In the genomic region with DNA sequence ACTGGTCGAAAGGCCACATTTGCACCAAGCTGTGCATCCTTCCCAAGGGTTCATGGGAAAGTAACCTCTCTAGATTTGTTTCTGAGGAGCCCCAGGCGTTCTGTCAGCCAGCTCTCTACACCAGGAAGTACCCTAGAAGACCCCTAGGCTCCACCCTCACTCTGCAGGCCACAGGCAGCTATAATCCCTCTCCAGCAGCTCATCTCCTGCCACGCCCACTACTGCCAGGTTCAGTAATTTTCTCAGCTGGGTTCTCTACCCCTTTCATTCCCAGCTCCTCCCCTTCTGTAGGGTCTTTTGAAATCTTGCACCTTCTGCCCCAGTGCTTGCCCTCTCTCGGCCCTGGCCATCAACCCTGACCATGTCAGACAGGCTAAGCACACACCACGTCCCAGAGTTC, we compare ENCODE assay signal across 20 mouse cellular contexts. TPM values are rescaled to one million over a fixed set of nuclear protein-coding genes. Genes with fewer than 3 reads are reported as not detected.
DNase-seq lines count a peak whose midpoint lies in the region; ATAC-seq and TF ChIP-seq lines count a peak whose summit lies in the region.
"Had no signal": no experiment of that assay in that cellular context is flagged by ENCODE, and none has a peak within 500 bp of the region (broad histone marks: within the 10 kb centered on the region; RNA-seq: fewer than 3 reads in every experiment).

No protein-coding gene starts in this region.

- WGBS in forebrain, embryonic 11.5 days, result 23% methylated on average over 5 of the region's 5 CpGs
- WGBS in forebrain, postnatal 0 days, result 34% methylated on average over 5 of the region's 5 CpGs
- WGBS in lung, adult 2 months, result 54% methylated on average over 5 of the region's 5 CpGs
- WGBS in cerebellum, adult 2 months, result 73% methylated on average over 5 of the region's 5 CpGs

- TF ChIP-seq CTCF in forebrain, postnatal 0 days (IDR thresholded peaks at IDR 0.05; ENCODE audit: low read depth), result no peak
- no peak for TF ChIP-seq CTCF in lung, adult 2 months (IDR thresholded peaks at IDR 0.05; ENCODE audit: insufficient read depth, low read length)
- TF ChIP-seq CTCF in cerebellum, adult 2 months (IDR thresholded peaks at IDR 0.05; ENCODE audit: borderline replicate concordance, insufficient read depth, low read depth, low read length), result no peak

- H3K9ac ChIP-seq in forebrain, embryonic 11.5 days (ENCODE audit: low read length), result no peak overlapping the region
- no peak overlapping the region for H3K9ac ChIP-seq in forebrain, postnatal 0 days
- H3K9ac ChIP-seq: hindbrain, embryonic 15.5 days had no signal

- DNase-seq in forebrain, embryonic 11.5 days (ENCODE audit: low spot score), result peak; percentile 50
- DNase-seq in forebrain, postnatal 0 days, result no peak
- peak; percentile 27 for DNase-seq in lung, postnatal 10 days
- DNase-seq in lung, adult 2 months, result no peak
- peak; percentile 64 for DNase-seq in R1 (ENCODE audit: low read depth, low spot score)
- peak; percentile 39 for DNase-seq in retina, postnatal 1 day
- DNase-seq in cerebellum, adult 2 months, result no peak
- DNase-seq: adrenal gland, adult 2 months; adrenal gland, postnatal 25 days; cerebellum, adult 18-20 months; cerebellum, postnatal 10 days; gastrocnemius, postnatal 10 days; heart, adult 18-20 months; heart, postnatal 14 days had no signal

- no peak overlapping the region for H3K4me3 ChIP-seq in forebrain, embryonic 11.5 days (ENCODE audit: low read depth, low read length)
- no peak overlapping the region for H3K4me3 ChIP-seq in forebrain, postnatal 0 days (ENCODE audit: low read depth, low read length)
- H3K4me3 ChIP-seq in lung, adult 2 months (replicated peaks; ENCODE audit: extremely low read depth, low read depth, low read length), result no peak overlapping the region
- H3K4me3 ChIP-seq in cerebellum, adult 2 months (replicated peaks; ENCODE audit: insufficient read depth, low read depth, low read length), result no peak overlapping the region
- H3K4me3 ChIP-seq: embryonic facial prominence, embryonic 10.5 days; heart, embryonic 10.5 days; hindbrain, embryonic 15.5 days had no signal

- H3K4me2 ChIP-seq in forebrain, embryonic 11.5 days (ENCODE audit: low read depth, low read length, severe bottlenecking), result no peak overlapping the region
- no peak overlapping the region for H3K4me2 ChIP-seq in forebrain, postnatal 0 days (ENCODE audit: low read depth)
- H3K4me2 ChIP-seq: hindbrain, embryonic 15.5 days had no signal

- no peak overlapping the region for H3K27ac ChIP-seq in forebrain, embryonic 11.5 days (ENCODE audit: low read depth, low read length)
- no peak overlapping the region for H3K27ac ChIP-seq in forebrain, postnatal 0 days (ENCODE audit: low read depth, low read length)
- H3K27ac ChIP-seq in cerebellum, adult 2 months (ENCODE audit: insufficient read depth, low read length), result no peak overlapping the region
- H3K27ac ChIP-seq: embryonic facial prominence, embryonic 10.5 days; heart, embryonic 10.5 days; hindbrain, embryonic 15.5 days had no signal

- peaks cover 28% of the 10 kb centered on the region for H3K27me3 ChIP-seq in forebrain, embryonic 11.5 days (ENCODE audit: control insufficient read depth, insufficient read depth, low read length)
- H3K27me3 ChIP-seq in forebrain, postnatal 0 days (ENCODE audit: insufficient read depth, low read length), result peaks cover 17% of the 10 kb centered on the region
- no peaks in the 10 kb centered on the region; the same call in 1 of the 2 replicates for H3K27me3 ChIP-seq in cerebellum, adult 2 months (ENCODE audit: control insufficient read depth, insufficient read depth, low read length)
- H3K27me3 ChIP-seq: Patski had no signal

- ATAC-seq in forebrain, embryonic 11.5 days (replicated peaks; ENCODE audit: low FRiP score), result no peak
- ATAC-seq in forebrain, postnatal 0 days, result no peak
- ATAC-seq: forebrain, embryonic 14.5 days; Patski had no signal

- H3K36me3 ChIP-seq in forebrain, embryonic 11.5 days (ENCODE audit: control insufficient read depth, insufficient read depth, low read length), result no peaks in the 10 kb centered on the region
- no peaks in the 10 kb centered on the region for H3K36me3 ChIP-seq in forebrain, postnatal 0 days (ENCODE audit: insufficient read depth)
- H3K36me3 ChIP-seq: embryonic facial prominence, embryonic 10.5 days; heart, embryonic 10.5 days; hindbrain, embryonic 15.5 days had no signal

- H3K9me3 ChIP-seq in forebrain, embryonic 11.5 days (ENCODE audit: control insufficient read depth, low read length), result no peaks in the 10 kb centered on the region
- no peaks in the 10 kb centered on the region for H3K9me3 ChIP-seq in forebrain, postnatal 0 days (ENCODE audit: low read length)
- H3K9me3 ChIP-seq: embryonic facial prominence, embryonic 10.5 days; heart, embryonic 10.5 days; hindbrain, embryonic 15.5 days had no signal

- 0 out of 2 replicates have a peak, but pooled peaks cover 4% of the 10 kb centered on the region for H3K4me1 ChIP-seq in forebrain, embryonic 11.5 days (replicated peaks; ENCODE audit: control insufficient read depth, insufficient read depth, low read length)
- no peaks in the 10 kb centered on the region for H3K4me1 ChIP-seq in forebrain, postnatal 0 days (ENCODE audit: insufficient read depth)
- H3K4me1 ChIP-seq in lung, adult 2 months (ENCODE audit: control insufficient read depth, insufficient read depth, low read length), result peaks cover 3% of the 10 kb centered on the region; the same call in 1 of the 2 replicates
- H3K4me1 ChIP-seq in cerebellum, adult 2 months (ENCODE audit: control insufficient read depth, insufficient read depth, low read length), result no peaks in the 10 kb centered on the region; the same call in 1 of the 2 replicates

- no peak for TF ChIP-seq POLR2A in lung, adult 2 months (IDR thresholded peaks at IDR 0.05; ENCODE audit: borderline replicate concordance, extremely low read depth, low read depth, low read length)
- no peak for TF ChIP-seq POLR2A in cerebellum, adult 2 months (IDR thresholded peaks at IDR 0.05; ENCODE audit: borderline replicate concordance, insufficient read depth, low read length)

RNA-seq across cellular contexts. Expression of a gene that starts 2.4 kb away (rescaled TPM):
- polyA plus RNA-seq in forebrain, embryonic 11.5 days (2014; fragmentation: Nextera tagmentation; extraction: Ambion mirVana), result 0.35 TPM in 2 replicates
- total RNA-seq in forebrain, postnatal 0 days (2014; rRNA removed), result 2.6 and 4.3 TPM in 2 replicates
- 1.2 and 1.3 TPM in 2 replicates for polyA plus RNA-seq in forebrain, postnatal 0 days (2015; fragmentation: Nextera tagmentation; extraction: Ambion mirVana)
- 6.0 and 11.0 TPM in 2 replicates for polyA plus RNA-seq in lung, adult 2 months (2012; rRNA removed)
- polyA plus RNA-seq in cerebellum, adult 2 months (2012; rRNA removed), result 0.43 and 0.54 TPM in 2 replicates
- polyA plus RNA-seq: C2C12 had no signal

Comparison
In these comparisons a context has a peak if more than half of its experiments do, and no peak if none do; other contexts are left out.
1. DNase-seq: peak in forebrain, embryonic 11.5 days (single experiment), lung, postnatal 10 days (single experiment), R1 (single experiment) and retina, postnatal 1 day (single experiment); none in forebrain, postnatal 0 days (single experiment), lung, adult 2 months (single experiment) and cerebellum, adult 2 months (0 of 2).